ENCODE assay signal across 18 mouse cellular contexts in genomic region chr12:112898960-112899359, GRCm38 (mm10). TPM values are rescaled to one million over a fixed set of nuclear protein-coding genes. Genes with fewer than 3 reads are reported as not detected.
"Had no signal": no experiment of that assay in that cellular context is flagged by ENCODE, and none has a peak within 500 bp of the region (broad histone marks: within the 10 kb centered on the region; RNA-seq: fewer than 3 reads in every experiment).

No protein-coding gene starts in this region.

- ATAC-seq: liver, postnatal 0 days; lung, postnatal 0 days; midbrain, embryonic 13.5 days; midbrain, embryonic 15.5 days had no signal

- H3K4me2 ChIP-seq: lung, embryonic 15.5 days; midbrain, embryonic 11.5 days; midbrain, embryonic 13.5 days; midbrain, embryonic 15.5 days; stomach, embryonic 15.5 days had no signal

- H3K27me3 ChIP-seq: lung, embryonic 15.5 days; midbrain, embryonic 13.5 days; midbrain, embryonic 15.5 days; stomach, embryonic 15.5 days had no signal

- H3K27ac ChIP-seq: midbrain, embryonic 13.5 days; midbrain, embryonic 15.5 days; neural tube, embryonic 12.5 days; stomach, embryonic 15.5 days; stomach, postnatal 0 days had no signal

- H3K9ac ChIP-seq: liver, postnatal 0 days; lung, embryonic 15.5 days; midbrain, embryonic 13.5 days; midbrain, embryonic 15.5 days; neural tube, embryonic 12.5 days; stomach, embryonic 15.5 days had no signal

- H3K4me3 ChIP-seq: lung, embryonic 15.5 days; megakaryocyte, embryonic 14.5 days; midbrain, embryonic 13.5 days; midbrain, embryonic 15.5 days; neural tube, embryonic 12.5 days; stomach, embryonic 15.5 days had no signal

- H3K36me3 ChIP-seq: lung, embryonic 15.5 days; midbrain, embryonic 13.5 days; midbrain, embryonic 15.5 days; neural tube, embryonic 12.5 days; stomach, embryonic 15.5 days had no signal

- H3K9me3 ChIP-seq: lung, embryonic 15.5 days; megakaryocyte, embryonic 14.5 days; midbrain, embryonic 13.5 days; midbrain, embryonic 15.5 days; neural tube, embryonic 12.5 days; stomach, embryonic 15.5 days had no signal

- DNase-seq: liver, postnatal 0 days; lung, adult 2 months; lung, postnatal 14 days; lung, postnatal 36 days; right cerebral cortex, postnatal 14 days; thymus, adult 2 months; thymus, postnatal 14 days; thymus, postnatal 36 days had no signal

RNA-seq across cellular contexts. Expression of gene Gpr132, which starts 30.9 kb away (rescaled TPM):
- polyA plus RNA-seq: midbrain, embryonic 11.5 days; midbrain, embryonic 13.5 days; neural tube, embryonic 12.5 days; neural tube, embryonic 14.5 days had no signal
